Mouse (Mus musculus): ENCODE measurements around the gene Cabin1. TPM values are rescaled to one million over a fixed set of nuclear protein-coding genes. Genes with fewer than 3 reads are reported as not detected.

The Cabin1 gene
- polyA plus RNA-seq, 1 experiment from 2014 or later = 29.5 TPM

- ATAC-seq (ENCODE audit: insufficient read depth, low FRiP score, low TSS enrichment) = peak; percentile 20; the same call in 1 of the 2 replicates
These were observed 55.5 kb downstream of the Cabin1 start for GRCm38 (mm10) chr10:75708633-75708992.

DNA sequence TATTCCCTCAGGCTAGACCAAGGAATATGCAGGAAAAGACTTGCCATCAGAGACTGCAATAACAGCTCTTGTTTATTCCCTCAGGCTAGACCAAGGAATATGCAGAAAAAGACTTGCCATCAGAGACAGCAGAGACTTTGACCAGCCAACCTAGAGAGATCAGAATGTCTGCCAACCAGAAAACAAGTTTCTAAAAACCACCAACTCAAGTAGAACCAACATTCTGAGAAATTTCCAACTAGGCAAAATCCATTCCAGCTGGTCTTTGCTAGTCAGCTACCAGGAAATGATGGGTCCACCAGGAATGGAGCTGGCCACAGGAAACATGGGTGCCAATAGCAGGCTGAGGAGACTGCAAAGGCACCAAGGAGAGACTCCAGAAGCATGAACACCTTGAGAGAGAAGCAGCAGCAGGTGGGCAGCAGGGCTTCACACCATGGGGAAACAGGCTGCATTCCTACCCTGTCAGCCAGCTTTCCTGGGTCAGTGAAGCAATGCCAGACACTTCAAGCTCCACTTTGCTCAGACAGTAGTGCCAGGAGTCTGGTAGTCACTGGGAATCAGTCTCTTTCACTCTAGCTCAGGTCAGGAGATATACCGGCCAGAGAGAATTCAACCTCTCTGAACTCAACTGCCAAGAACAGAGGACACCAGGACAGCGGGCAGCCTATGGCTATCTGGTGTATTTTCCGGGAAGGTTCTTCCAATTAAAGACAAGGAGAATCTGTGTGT lies 56.1 kb downstream of the Cabin1 start:
- Histone ChIP-seq H3K4me1 (ENCODE audit: control insufficient read depth, insufficient read depth, low read length) (no peaks in the 10 kb centered on the region), H3K36me3 (ENCODE audit: control insufficient read depth, insufficient read depth, low read length) (peaks cover 4% of the 10 kb centered on the region), H3K27ac (ENCODE audit: low read depth, low read length) (no peak overlapping the region), H3K9me3 (ENCODE audit: control insufficient read depth, low read length) (no peaks in the 10 kb centered on the region), H3K4me2 (ENCODE audit: low read depth) (no peak overlapping the region), H3K27me3 (ENCODE audit: control insufficient read depth, insufficient read depth, low read length) (no peaks in the 10 kb centered on the region), H3K9ac (ENCODE audit: low read length) (no peak overlapping the region), H3K4me3 (ENCODE audit: low read depth, low read length) (no peak overlapping the region)
- ATAC-seq (ENCODE audit: insufficient read depth, low FRiP score, low TSS enrichment) = no peak
- 92% methylated on average over 3 of the region's 3 CpGs for WGBS
- DNase-seq (ENCODE audit: low spot score) = no peak

More at GRCm38 (mm10) chr10:75708633-75708992, 55.5 kb downstream of the Cabin1 start:
- H3K9ac ChIP-seq (ENCODE audit: low read length) = no peak overlapping the region
- no peak overlapping the region for H3K4me2 ChIP-seq (ENCODE audit: low read depth)
- peak; percentile 51 for DNase-seq (ENCODE audit: low spot score)
- H3K4me1 ChIP-seq (ENCODE audit: control insufficient read depth, insufficient read depth, low read length) = no peaks in the 10 kb centered on the region
- H3K27me3 ChIP-seq (ENCODE audit: control insufficient read depth, insufficient read depth, low read length) = no peaks in the 10 kb centered on the region
- peaks cover 4% of the 10 kb centered on the region for H3K36me3 ChIP-seq (ENCODE audit: control insufficient read depth, insufficient read depth, low read length)
- H3K27ac ChIP-seq (ENCODE audit: low read depth, low read length) = no peak overlapping the region
- H3K4me3 ChIP-seq (ENCODE audit: low read depth, low read length) = no peak overlapping the region
- WGBS = 46% methylated on average over 9 of the region's 9 CpGs
- no peaks in the 10 kb centered on the region for H3K9me3 ChIP-seq (ENCODE audit: control insufficient read depth, low read length)

- no peak for ATAC-seq (ENCODE audit: insufficient read depth, low FRiP score, low TSS enrichment)
- H3K36me3 ChIP-seq (ENCODE audit: control insufficient read depth, insufficient read depth, low read length) = no peaks in the 10 kb centered on the region; the same call in 1 of the 2 replicates
- H3K4me2 ChIP-seq (ENCODE audit: low read depth) = no peak overlapping the region
These were observed 57.4 kb downstream of the Cabin1 start for GRCm38 (mm10) chr10:75706632-75707216.

DNA sequence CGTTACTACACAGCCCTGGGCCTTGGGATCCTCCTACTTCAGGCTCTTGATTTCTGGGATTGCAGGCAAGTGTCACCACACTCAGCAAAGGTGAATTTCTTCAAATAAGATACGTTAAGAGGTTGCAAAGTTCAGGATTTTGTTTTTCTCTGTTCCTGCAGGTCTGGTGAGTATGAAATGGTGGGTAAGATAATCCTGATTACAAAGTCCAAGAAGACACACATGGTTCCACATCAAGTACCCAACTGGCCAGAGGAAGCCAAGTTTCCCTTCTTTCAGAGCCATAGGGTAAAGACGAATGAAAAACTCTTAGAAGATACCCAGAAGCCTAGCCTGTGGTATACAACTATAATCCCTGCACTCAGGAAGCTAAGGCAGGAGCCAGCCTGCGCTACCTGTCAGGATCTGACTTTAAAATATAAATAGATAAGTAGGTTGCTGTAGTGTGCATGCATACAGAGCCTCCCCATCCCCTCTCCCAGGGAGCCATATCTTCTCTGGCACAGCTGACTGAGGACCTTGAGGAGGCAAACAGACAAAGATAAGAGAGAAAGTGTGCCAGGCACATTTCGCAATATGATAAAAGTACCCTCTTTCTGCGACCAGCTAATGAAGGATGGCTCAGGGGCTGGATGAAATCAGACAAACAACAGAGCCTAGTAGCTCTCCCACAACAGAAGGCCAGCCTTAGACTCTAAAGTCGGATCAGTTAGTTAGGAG lies 58.3 kb downstream of the Cabin1 start:
- DNase-seq (ENCODE audit: low spot score) (no peak), ATAC-seq (ENCODE audit: insufficient read depth, low FRiP score, low TSS enrichment) (no peak)
- whole genome bisulfite sequencing = 86% methylated on average over 7 of the region's 7 CpGs
- Histone ChIP-seq H3K36me3 (ENCODE audit: control insufficient read depth, insufficient read depth, low read length) (no peaks in the 10 kb centered on the region; the same call in 1 of the 2 replicates), H3K9me3 (ENCODE audit: control insufficient read depth, low read length) (no peaks in the 10 kb centered on the region), H3K27ac (ENCODE audit: low read depth, low read length) (no peak overlapping the region), H3K4me3 (ENCODE audit: low read depth, low read length) (no peak overlapping the region), H3K4me1 (ENCODE audit: control insufficient read depth, insufficient read depth, low read length) (no peaks in the 10 kb centered on the region), H3K4me2 (ENCODE audit: low read depth) (no peak overlapping the region), H3K9ac (ENCODE audit: low read length) (no peak overlapping the region), H3K27me3 (ENCODE audit: control insufficient read depth, insufficient read depth, low read length) (no peaks in the 10 kb centered on the region)

More at GRCm38 (mm10) chr10:75706632-75707216, 57.4 kb downstream of the Cabin1 start:
- no peaks in the 10 kb centered on the region for H3K27me3 ChIP-seq (ENCODE audit: control insufficient read depth, insufficient read depth, low read length)
- WGBS = 77% methylated on average over 8 of the region's 8 CpGs
- no peak overlapping the region for H3K27ac ChIP-seq (ENCODE audit: low read depth, low read length)
- H3K9me3 ChIP-seq (ENCODE audit: control insufficient read depth, low read length) = no peaks in the 10 kb centered on the region
- no peak overlapping the region for H3K9ac ChIP-seq (ENCODE audit: low read length)
- H3K4me1 ChIP-seq (ENCODE audit: control insufficient read depth, insufficient read depth, low read length) = no peaks in the 10 kb centered on the region
- DNase-seq (ENCODE audit: low spot score) = no peak
- no peak overlapping the region for H3K4me3 ChIP-seq (ENCODE audit: low read depth, low read length)

- Histone ChIP-seq H3K27ac (ENCODE audit: low read depth, low read length) (no peak overlapping the region), H3K9me3 (ENCODE audit: control insufficient read depth, low read length) (no peaks in the 10 kb centered on the region), H3K36me3 (ENCODE audit: control insufficient read depth, insufficient read depth, low read length) (no peaks in the 10 kb centered on the region), H3K4me1 (ENCODE audit: control insufficient read depth, insufficient read depth, low read length) (no peaks in the 10 kb centered on the region), H3K27me3 (ENCODE audit: control insufficient read depth, insufficient read depth, low read length) (no peaks in the 10 kb centered on the region), H3K4me2 (ENCODE audit: low read depth) (no peak overlapping the region), H3K9ac (ENCODE audit: low read length) (no peak overlapping the region), H3K4me3 (ENCODE audit: low read depth, low read length) (no peak overlapping the region)
- DNase-seq (ENCODE audit: low spot score) (no peak), ATAC-seq (ENCODE audit: insufficient read depth, low FRiP score, low TSS enrichment) (no peak)
- 79% methylated on average over 15 of the region's 15 CpGs for WGBS
These were observed 59.6 kb downstream of the Cabin1 start for GRCm38 (mm10) chr10:75704212-75705185.

DNA sequence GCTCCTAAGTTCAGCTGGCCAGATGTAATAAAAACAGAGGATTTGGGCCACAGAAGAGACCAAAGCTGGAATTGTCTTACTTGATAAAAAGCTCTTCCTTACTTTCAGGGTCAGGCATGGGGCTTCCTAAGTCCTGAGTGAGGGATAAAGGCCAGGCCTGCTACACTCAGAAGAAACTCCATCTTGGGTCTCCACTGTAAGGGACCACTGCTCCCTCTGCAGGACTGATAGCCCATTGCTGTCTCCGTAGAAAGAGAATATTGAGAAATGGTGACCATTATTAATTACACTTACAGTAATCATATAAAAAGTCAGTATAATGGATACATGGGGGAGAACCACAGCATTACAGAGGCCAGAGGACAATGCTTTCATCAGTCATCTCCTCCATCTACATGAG lies 60.6 kb downstream of the Cabin1 start:
- Histone ChIP-seq H3K4me2 (ENCODE audit: low read depth) (no peak overlapping the region), H3K36me3 (ENCODE audit: control insufficient read depth, insufficient read depth, low read length) (0 out of 2 replicates have a peak, but pooled peaks cover 1% of the 10 kb centered on the region), H3K9me3 (ENCODE audit: control insufficient read depth, low read length) (no peaks in the 10 kb centered on the region), H3K4me3 (ENCODE audit: low read depth, low read length) (no peak overlapping the region), H3K27ac (ENCODE audit: low read depth, low read length) (no peak overlapping the region), H3K27me3 (ENCODE audit: control insufficient read depth, insufficient read depth, low read length) (no peaks in the 10 kb centered on the region), H3K4me1 (ENCODE audit: control insufficient read depth, insufficient read depth, low read length) (no peaks in the 10 kb centered on the region), H3K9ac (ENCODE audit: low read length) (no peak overlapping the region)
- DNase-seq (ENCODE audit: low spot score) = no peak
- ATAC-seq (ENCODE audit: insufficient read depth, low FRiP score, low TSS enrichment) = no peak
- WGBS = 74% methylated on average over 1 of the region's 1 CpGs

- 93% methylated on average over 2 of the region's 2 CpGs for WGBS
- 0 out of 2 replicates have a peak, but pooled peaks cover 2% of the 10 kb centered on the region for H3K36me3 ChIP-seq (ENCODE audit: control insufficient read depth, insufficient read depth, low read length)
- no peaks in the 10 kb centered on the region for H3K4me1 ChIP-seq (ENCODE audit: control insufficient read depth, insufficient read depth, low read length)
These were observed 61.6 kb downstream of the Cabin1 start for GRCm38 (mm10) chr10:75702494-75702893.

DNA sequence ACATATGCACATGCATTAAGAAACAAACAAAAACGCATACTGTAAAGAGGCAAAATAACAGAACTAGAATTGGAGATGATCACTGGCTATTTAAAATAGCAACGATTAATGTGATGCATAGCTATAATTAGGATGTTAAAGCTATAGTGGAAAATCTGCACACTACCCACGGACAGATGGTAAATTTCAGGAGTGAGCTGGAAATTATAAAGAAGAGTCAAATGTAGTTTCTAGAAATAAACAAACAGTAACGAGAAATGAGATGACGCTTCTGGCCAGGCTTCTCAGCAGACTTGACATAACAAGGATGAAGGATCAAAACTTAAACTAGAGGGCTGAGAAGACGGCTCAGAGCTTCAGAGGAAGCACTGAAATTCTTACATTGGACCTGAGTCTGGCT lies 62.9 kb downstream of the Cabin1 start:
- Histone ChIP-seq H3K4me2 (ENCODE audit: low read depth) (no peak overlapping the region), H3K27me3 (ENCODE audit: control insufficient read depth, insufficient read depth, low read length) (no peaks in the 10 kb centered on the region), H3K27ac (ENCODE audit: low read depth, low read length) (no peak overlapping the region), H3K4me1 (ENCODE audit: control insufficient read depth, insufficient read depth, low read length) (no peaks in the 10 kb centered on the region), H3K36me3 (ENCODE audit: control insufficient read depth, insufficient read depth, low read length) (0 out of 2 replicates have a peak, but pooled peaks cover 2% of the 10 kb centered on the region), H3K9ac (ENCODE audit: low read length) (no peak overlapping the region), H3K4me3 (ENCODE audit: low read depth, low read length) (no peak overlapping the region), H3K9me3 (ENCODE audit: control insufficient read depth, low read length) (no peaks in the 10 kb centered on the region)
- ATAC-seq (ENCODE audit: insufficient read depth, low FRiP score, low TSS enrichment) (no peak), DNase-seq (ENCODE audit: low spot score) (no peak)
- WGBS = 93% methylated on average over 6 of the region's 6 CpGs

More at GRCm38 (mm10) chr10:75702494-75702893, 61.6 kb downstream of the Cabin1 start:
- H3K9ac ChIP-seq (ENCODE audit: low read length) = no peak overlapping the region
- H3K4me2 ChIP-seq (ENCODE audit: low read depth) = no peak overlapping the region
- H3K9me3 ChIP-seq (ENCODE audit: control insufficient read depth, low read length) = no peaks in the 10 kb centered on the region
- DNase-seq (ENCODE audit: low spot score) = no peak
- no peaks in the 10 kb centered on the region for H3K27me3 ChIP-seq (ENCODE audit: control insufficient read depth, insufficient read depth, low read length)
- no peak for ATAC-seq (ENCODE audit: insufficient read depth, low FRiP score, low TSS enrichment)
- H3K27ac ChIP-seq (ENCODE audit: low read depth, low read length) = no peak overlapping the region
- H3K4me3 ChIP-seq (ENCODE audit: low read depth, low read length) = no peak overlapping the region
